Mouse (Mus musculus): Measurements from ENCODE around the gene Atxn1. TPM values are rescaled to one million over a fixed set of nuclear protein-coding genes. Genes with fewer than 3 reads are reported as not detected.

Gene Atxn1
- polyA plus RNA-seq, 1 experiment from 2014 or later = 6.3 TPM

DNA sequence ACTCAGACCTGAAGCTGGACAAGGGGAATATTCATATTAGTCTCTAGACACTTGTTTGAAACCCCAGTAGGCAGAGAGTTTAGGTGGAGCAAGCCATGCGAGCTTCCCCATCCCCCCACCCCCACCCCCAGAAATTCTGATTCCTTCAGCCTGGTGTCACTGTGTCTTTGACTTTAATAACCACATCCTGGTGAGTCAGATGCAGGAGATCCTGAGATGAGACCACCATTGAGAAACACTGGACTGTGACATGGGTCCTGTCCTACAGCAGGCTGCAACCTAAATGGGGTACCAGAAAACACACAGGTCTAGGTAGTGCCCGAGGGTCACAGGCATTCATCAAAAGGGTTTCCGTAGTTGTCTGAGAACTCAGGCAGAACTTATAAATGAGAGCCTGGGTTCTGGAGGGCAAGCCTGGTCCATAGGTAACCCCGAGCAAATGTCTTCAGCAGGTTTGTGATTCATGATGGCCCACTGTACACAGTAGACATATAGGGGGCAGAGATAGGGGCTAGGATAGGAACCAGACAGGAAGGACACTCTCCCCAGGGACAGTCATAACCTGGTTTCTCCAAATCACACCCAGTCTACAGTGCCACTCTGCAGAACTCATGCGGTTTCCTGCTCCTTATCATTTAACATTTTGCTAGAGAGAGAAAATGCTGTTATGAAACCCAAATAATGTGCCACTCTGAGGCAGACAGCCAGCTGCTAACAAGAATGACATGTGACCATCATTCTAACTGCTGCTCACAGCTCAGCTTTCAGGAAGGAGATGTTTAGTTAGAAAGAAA, 114.4 kb downstream of the Atxn1 start:
- Histone ChIP-seq H3K27ac (no peak overlapping the region), H3K4me3 (replicated peaks) (no peak overlapping the region), H3K9me3 (replicated peaks) (no peaks in the 10 kb centered on the region), H3K27me3 (no peaks in the 10 kb centered on the region), H3K4me1 (no peaks in the 10 kb centered on the region), H3K9ac (no peak overlapping the region), H3K4me2 (no peak overlapping the region), H3K36me3 (no peaks in the 10 kb centered on the region)
- 80% methylated on average over 5 of the region's 5 CpGs for WGBS
- no peak for ATAC-seq (replicated peaks; ENCODE audit: low FRiP score)

DNA sequence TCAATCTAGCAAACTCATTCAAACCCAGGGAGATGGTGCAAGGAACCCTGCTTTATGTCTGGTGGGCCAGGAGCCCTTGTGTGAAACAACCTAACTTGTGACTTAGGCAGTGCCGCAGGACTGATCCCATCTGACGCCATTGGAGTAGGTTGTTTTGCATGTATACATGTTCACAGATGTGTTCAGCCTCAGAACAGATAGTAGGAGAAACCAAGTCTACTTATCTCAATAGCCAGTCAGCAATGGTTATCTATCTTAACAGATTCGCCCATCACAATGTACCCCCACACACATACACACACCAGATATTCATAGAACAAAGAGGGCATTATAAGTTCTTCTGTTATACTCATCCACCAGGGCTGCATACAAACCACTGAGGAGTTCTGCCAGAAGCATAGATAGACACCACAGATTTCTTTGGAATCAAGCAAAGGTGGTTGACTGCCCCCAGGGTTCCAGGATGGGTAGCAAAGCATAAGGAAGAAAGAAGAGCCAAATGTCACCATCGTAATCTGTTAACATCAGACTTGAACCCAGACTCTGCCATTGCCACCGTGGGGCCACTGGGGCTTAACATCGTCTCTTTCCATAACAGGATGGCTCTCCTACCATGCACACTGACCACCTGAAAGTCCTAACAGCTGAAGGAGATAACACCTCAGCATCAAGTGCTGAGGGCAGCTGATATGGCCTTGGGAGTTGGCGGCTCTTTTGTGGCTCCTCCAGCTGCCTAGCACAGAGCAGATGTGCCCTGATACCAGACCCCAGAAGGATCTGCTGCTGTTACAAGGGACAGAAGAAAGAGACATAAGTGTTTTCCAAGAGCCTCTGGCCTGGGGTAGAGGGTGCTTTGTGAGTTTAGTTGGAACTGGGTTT, 115.4 kb downstream of the Atxn1 start:
- Histone ChIP-seq H3K27ac (no peak overlapping the region), H3K4me3 (replicated peaks) (no peak overlapping the region), H3K4me2 (no peak overlapping the region), H3K27me3 (no peaks in the 10 kb centered on the region), H3K9ac (no peak overlapping the region), H3K4me1 (no peaks in the 10 kb centered on the region), H3K36me3 (no peaks in the 10 kb centered on the region), H3K9me3 (replicated peaks) (no peaks in the 10 kb centered on the region)
- WGBS = 87% methylated on average over 7 of the region's 7 CpGs
- ATAC-seq (replicated peaks; ENCODE audit: low FRiP score) = no peak

DNA sequence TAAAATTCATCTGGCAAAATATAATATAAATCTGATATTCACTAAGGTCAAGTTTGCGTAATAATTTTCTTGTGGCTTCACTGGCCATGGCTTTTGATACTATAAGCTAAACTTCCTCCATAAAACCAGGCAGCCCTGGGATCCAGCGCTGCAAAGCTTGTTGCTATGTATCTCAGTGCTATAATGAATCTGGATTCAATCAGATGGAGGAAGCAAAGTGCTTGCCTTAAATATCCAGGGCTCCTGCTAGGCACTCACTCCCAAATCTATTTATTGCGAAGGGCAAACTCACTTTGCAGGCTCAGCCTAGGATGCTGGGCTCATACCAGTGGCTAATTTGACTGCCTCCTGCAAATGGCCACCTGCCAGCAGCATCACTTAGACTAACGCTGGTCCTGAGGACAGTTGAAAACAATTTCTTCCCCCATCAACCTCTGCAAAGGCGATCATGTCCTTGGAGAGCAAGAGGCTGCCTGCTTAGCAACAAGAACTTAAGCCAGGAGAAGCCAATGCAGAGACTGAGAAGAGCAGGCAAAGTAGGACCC, 122.2 kb downstream of the Atxn1 start:
- ATAC-seq (replicated peaks; ENCODE audit: low FRiP score) = no peak
- Histone ChIP-seq H3K27me3 (no peaks in the 10 kb centered on the region), H3K4me2 (no peak overlapping the region), H3K9ac (no peak overlapping the region), H3K4me1 (no peaks in the 10 kb centered on the region), H3K9me3 (replicated peaks) (no peaks in the 10 kb centered on the region), H3K27ac (no peak overlapping the region), H3K4me3 (replicated peaks) (no peak overlapping the region), H3K36me3 (no peaks in the 10 kb centered on the region)
- WGBS = 81% methylated on average over 5 of the region's 5 CpGs

DNA sequence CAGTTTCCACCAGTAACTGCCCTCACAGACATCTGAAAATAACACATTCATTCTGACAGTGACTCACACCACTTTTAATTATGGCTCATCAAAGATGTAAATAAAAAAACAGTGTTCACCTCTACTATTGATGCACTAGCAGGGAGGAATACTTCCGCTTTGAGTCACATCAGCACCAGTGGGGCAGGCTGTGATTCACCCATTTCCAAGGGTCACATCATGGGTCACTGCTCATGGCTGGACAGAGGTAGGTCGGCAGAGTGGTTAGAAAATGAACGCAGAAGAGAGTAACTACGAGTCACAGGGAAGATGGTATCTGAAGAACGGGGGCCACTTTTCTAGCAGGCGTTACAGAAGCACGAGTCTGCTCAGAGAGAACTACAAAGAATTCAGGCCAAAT, 124.9 kb downstream of the Atxn1 start:
- H3K4me2 ChIP-seq = no peak overlapping the region
- ATAC-seq (replicated peaks; ENCODE audit: low FRiP score) = no peak
- no peak overlapping the region for H3K27ac ChIP-seq
- H3K4me1 ChIP-seq = no peaks in the 10 kb centered on the region
- H3K36me3 ChIP-seq = peaks cover 9% of the 10 kb centered on the region
- no peak overlapping the region for H3K4me3 ChIP-seq (replicated peaks)
- 49% methylated on average over 7 of the region's 7 CpGs for WGBS
- no peak overlapping the region for H3K9ac ChIP-seq
- H3K9me3 ChIP-seq (replicated peaks) = no peaks in the 10 kb centered on the region
- no peaks in the 10 kb centered on the region for H3K27me3 ChIP-seq

DNA sequence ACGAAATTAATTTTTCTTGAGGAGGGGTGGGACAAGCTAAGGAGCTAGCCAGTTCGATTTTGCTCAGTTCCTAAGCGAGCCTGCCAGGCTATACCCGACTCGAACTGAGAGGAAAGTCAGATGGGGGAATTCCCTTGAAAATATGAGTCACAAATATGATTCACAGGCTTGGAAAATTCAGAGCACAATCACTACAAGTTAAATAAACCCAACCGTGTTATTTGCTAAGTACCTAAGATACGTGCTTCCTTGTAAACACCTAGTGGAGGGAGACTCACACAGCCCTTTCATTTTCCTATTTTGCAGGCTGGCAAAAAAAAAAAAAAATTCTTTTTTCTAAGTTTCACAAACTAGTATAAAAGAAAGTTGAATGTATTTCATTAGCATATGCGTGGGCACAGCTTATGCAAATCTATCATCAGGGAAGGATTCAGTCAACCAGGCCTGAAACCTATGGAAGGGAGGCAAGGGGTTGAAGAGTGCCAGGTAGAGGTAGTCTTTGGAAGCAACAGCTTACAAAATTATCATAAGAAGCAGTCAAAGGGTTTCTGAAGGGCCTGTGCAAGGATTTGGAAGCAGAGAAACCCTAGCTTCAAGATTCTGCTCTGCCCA, 127.1 kb downstream of the Atxn1 start:
- 84% methylated on average over 8 of the region's 8 CpGs for WGBS
- no peak overlapping the region for H3K4me2 ChIP-seq
- no peak overlapping the region for H3K4me3 ChIP-seq (replicated peaks)
- no peak overlapping the region for H3K9ac ChIP-seq
- no peak for ATAC-seq (replicated peaks; ENCODE audit: low FRiP score)
- no peaks in the 10 kb centered on the region for H3K27me3 ChIP-seq
- 0 out of 2 replicates have a peak, but pooled peaks cover 3% of the 10 kb centered on the region for H3K9me3 ChIP-seq (replicated peaks)
- H3K4me1 ChIP-seq = no peaks in the 10 kb centered on the region
- H3K36me3 ChIP-seq = peaks cover 11% of the 10 kb centered on the region
- H3K27ac ChIP-seq = no peak overlapping the region

DNA sequence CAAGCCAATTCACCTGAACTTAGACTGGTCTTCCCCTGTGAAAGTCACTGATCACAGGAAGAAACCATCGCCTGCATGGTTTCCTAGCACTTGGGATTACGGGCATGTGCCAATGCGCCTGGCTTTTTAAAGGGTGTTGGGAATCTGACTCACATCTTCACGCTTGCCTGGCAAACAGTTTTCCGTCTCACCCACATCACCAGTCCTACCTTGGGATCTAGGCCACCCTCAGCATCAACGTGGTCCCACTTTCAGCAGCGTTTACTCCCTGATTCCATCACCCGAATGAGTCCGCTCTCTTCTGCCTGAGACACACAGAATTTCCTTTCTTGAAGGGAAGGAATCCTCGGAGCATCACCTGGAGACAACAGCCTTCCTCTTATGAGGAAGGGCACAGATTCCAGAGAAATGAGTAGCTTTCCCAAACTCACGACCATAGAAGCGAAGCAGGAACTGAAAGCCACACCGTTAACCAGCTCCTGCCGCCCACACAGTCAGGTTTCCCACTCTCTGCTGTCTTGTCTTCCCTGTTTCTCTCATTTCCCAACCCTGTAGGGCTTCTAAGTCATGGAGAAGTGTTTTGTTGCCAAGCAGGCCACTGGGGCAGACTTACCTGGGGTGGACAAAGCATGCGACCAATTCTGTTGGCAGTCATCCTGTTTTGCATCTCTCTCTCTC, 128.3 kb downstream of the Atxn1 start:
- peaks cover 11% of the 10 kb centered on the region for H3K36me3 ChIP-seq

DNA sequence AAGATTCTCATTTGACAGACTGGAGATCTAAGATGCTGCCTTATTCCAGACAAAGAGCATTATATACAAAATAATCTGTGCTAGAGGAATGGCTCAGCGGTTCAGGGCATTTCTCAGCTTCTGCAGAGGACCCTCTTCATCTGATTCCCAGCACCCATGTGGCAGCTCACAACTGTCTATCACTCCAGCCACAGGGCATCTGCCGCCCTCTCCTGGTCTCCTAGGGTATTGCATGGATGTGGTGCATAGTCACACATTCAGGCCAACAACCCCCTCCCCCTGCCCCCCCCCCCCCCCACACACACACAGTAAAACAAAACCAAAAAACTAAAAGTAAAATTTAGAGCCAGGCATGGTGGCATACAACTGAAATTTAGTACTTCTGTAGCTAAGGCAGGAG, 130.5 kb downstream of the Atxn1 start:
- 0 out of 2 replicates have a peak, but pooled peaks cover 3% of the 10 kb centered on the region for H3K9me3 ChIP-seq (replicated peaks)
- no peaks in the 10 kb centered on the region for H3K4me1 ChIP-seq
- no peak for ATAC-seq (replicated peaks; ENCODE audit: low FRiP score)
- peaks cover 11% of the 10 kb centered on the region for H3K36me3 ChIP-seq
- WGBS = 91% methylated on average over 2 of the region's 2 CpGs
- no peak overlapping the region for H3K9ac ChIP-seq
- no peaks in the 10 kb centered on the region for H3K27me3 ChIP-seq
- H3K4me2 ChIP-seq = no peak overlapping the region
- H3K27ac ChIP-seq = no peak overlapping the region
- no peak overlapping the region for H3K4me3 ChIP-seq (replicated peaks)

More for the DNA sequence above, 128.3 kb downstream of the Atxn1 start:
- Histone ChIP-seq H3K4me1 (no peaks in the 10 kb centered on the region), H3K4me3 (replicated peaks) (no peak overlapping the region), H3K4me2 (no peak overlapping the region), H3K27ac (no peak overlapping the region), H3K9me3 (replicated peaks) (0 out of 2 replicates have a peak, but pooled peaks cover 3% of the 10 kb centered on the region), H3K9ac (no peak overlapping the region), H3K27me3 (no peaks in the 10 kb centered on the region)
- 86% methylated on average over 15 of the region's 15 CpGs for WGBS
- ATAC-seq (replicated peaks; ENCODE audit: low FRiP score) = no peak

DNA sequence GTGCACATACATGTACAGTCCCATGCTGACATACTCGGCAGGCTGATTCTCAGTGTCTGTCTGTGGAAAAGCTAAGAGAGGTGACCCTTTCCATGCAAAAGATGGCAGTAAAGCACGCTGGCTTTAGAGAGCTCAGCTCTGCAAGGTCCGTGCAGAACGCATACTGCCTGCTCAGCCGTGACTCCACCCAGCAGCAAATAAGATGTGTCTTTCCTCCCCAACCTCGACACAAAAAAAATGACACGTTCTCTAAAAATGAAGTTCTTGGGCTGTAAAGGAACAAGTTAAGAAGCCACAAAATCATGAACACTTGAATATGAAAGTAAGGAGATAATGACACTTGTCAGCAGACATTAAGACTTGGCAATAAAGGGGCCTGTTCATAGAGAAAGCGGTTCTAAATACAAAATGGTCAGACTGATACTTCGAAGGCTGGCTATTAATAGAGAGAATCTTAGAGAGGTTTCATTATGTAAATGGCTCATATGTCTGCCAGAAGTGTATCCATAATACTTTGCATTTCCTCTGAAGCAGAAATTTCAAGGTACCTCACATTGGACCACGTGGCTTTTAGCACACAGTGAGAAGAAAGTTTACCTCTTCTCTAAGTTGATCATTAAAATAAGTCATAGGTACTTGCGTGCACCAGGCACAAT, 132.0 kb downstream of the Atxn1 start:
- peaks cover 11% of the 10 kb centered on the region for H3K36me3 ChIP-seq
- no peak for ATAC-seq (replicated peaks; ENCODE audit: low FRiP score)
- no peaks in the 10 kb centered on the region for H3K4me1 ChIP-seq
- no peaks in the 10 kb centered on the region for H3K27me3 ChIP-seq
- no peak overlapping the region for H3K4me3 ChIP-seq (replicated peaks)
- no peak overlapping the region for H3K9ac ChIP-seq
- H3K9me3 ChIP-seq (replicated peaks) = 0 out of 2 replicates have a peak, but pooled peaks cover 3% of the 10 kb centered on the region
- no peak overlapping the region for H3K27ac ChIP-seq
- H3K4me2 ChIP-seq = no peak overlapping the region
- WGBS = 78% methylated on average over 11 of the region's 11 CpGs

DNA sequence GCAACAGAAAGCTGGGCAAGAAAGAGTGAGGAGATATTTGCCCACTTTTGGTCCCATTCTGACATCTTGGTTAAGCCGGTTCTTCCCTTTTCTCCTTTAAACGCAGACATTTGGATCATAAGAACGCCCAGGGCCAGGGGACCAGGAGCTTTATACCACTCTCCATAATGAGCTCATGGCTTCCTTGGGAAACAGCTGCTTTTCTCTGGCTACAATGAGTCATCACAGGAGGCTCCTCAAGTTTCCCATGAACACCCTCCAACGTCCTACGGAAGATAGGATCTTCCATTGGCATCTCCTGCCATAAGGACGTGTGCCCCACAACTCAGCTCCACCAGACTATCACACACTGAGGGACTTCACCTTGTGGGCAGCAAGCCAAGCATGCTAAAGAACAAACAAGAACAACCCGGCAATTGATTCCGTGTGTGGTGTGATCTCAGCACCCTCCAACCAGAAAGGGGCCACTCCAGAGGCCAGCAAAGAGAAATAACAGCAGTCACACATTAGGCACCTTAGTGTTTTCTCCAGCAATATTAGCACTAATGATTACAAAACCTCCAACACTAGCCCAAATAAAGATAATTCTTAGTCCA, 135.4 kb downstream of the Atxn1 start:
- no peak overlapping the region for H3K27ac ChIP-seq
- no peak for ATAC-seq (replicated peaks; ENCODE audit: low FRiP score)
- H3K36me3 ChIP-seq = peaks cover 6% of the 10 kb centered on the region; the same call in 1 of the 2 replicates
- H3K27me3 ChIP-seq = no peaks in the 10 kb centered on the region
- no peak overlapping the region for H3K4me3 ChIP-seq (replicated peaks)
- no peak overlapping the region for H3K4me2 ChIP-seq
- 84% methylated on average over 8 of the region's 8 CpGs for WGBS
- no peak overlapping the region for H3K9ac ChIP-seq
- 0 out of 2 replicates have a peak, but pooled peaks cover 3% of the 10 kb centered on the region for H3K9me3 ChIP-seq (replicated peaks)
- no peaks in the 10 kb centered on the region for H3K4me1 ChIP-seq

DNA sequence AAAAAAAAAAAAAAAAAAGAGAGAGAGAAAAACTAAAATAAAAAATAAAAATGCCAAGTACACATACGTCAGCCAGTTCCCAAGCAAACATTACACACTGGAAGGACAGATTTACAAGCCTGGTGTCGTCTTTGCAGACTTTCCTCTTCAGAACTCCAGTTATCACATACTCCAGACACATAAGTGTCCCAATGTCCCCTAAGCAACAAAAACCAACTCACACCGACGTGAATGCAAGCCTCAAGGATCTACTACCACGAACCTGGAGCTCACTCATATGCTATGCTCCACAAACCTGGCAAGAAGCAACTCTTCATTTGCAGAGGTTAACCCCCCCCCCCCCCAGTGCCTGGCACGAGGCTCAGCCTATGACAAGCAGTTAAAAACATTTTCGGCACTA, 136.8 kb downstream of the Atxn1 start:
- H3K9me3 ChIP-seq (replicated peaks) = no peaks in the 10 kb centered on the region

DNA sequence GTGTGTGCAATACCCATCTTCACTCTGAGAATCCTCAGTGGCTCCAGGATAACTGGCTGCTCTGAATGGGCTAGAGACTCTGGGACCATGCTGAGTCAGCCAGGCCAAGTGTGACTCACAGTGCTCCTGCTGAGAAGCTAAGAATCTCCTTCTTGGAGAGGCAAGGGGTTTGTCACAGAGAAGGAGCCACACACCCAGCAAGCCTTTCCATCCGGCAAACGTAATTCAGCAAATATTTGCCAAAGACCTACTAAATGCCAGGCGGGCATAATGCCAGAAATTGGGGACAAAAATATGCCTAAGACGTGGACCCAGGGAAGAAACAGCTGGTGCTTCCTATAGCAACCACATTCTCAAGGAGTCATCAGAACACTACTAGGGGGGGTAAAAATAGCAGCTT, 137.2 kb downstream of the Atxn1 start:
- Histone ChIP-seq H3K9ac (no peak overlapping the region), H3K9me3 (replicated peaks) (no peaks in the 10 kb centered on the region), H3K36me3 (peaks cover 6% of the 10 kb centered on the region; the same call in 1 of the 2 replicates), H3K4me1 (no peaks in the 10 kb centered on the region), H3K4me3 (replicated peaks) (no peak overlapping the region), H3K27me3 (no peaks in the 10 kb centered on the region), H3K4me2 (no peak overlapping the region), H3K27ac (no peak overlapping the region)
- ATAC-seq (replicated peaks; ENCODE audit: low FRiP score) = no peak
- 75% methylated on average over 4 of the region's 4 CpGs for WGBS

More for the DNA sequence above, 136.8 kb downstream of the Atxn1 start:
- peaks cover 6% of the 10 kb centered on the region; the same call in 1 of the 2 replicates for H3K36me3 ChIP-seq
- no peak overlapping the region for H3K4me2 ChIP-seq
- H3K9ac ChIP-seq = no peak overlapping the region
- H3K27me3 ChIP-seq = no peaks in the 10 kb centered on the region
- WGBS = 72% methylated on average over 7 of the region's 7 CpGs
- H3K4me3 ChIP-seq (replicated peaks) = no peak overlapping the region
- no peaks in the 10 kb centered on the region for H3K4me1 ChIP-seq
- H3K27ac ChIP-seq = no peak overlapping the region
- no peak for ATAC-seq (replicated peaks; ENCODE audit: low FRiP score)
